Mouse (Mus musculus) CH12.LX (cell line): Measurements from ENCODE around the gene Tbc1d2. TPM values are rescaled to one million over a fixed set of nuclear protein-coding genes. Genes with fewer than 3 reads are reported as not detected.

Source experiments
- DNase-seq: peaks from one replicate; pipeline ENCODE4 v3.0.0-alpha.2; 2013; ENCODE audit errors: extremely low read depth
- H3K27ac ChIP-seq: 2 replicates; pipeline ENCODE4 v1.5.1; 2012; ENCODE audit warnings: low read depth, mild to moderate bottlenecking, control low read depth, moderate library complexity; ENCODE audit not compliant: insufficient read depth
- H3K27me3 ChIP-seq: replicated peaks from 2 replicates; pipeline ENCODE3; 2012; ENCODE audit warnings: inconsistent platforms
- H3K36me3 ChIP-seq, 2 experiments: replicated peaks in 1 of 2; 2 replicates each; pipeline versions ENCODE3 to v1.6.1; 2012; ENCODE audit warnings: inconsistent platforms in 1 of 2, low read length in 1 of 2, mild to moderate bottlenecking in 1 of 2, mixed read lengths in 1 of 2, moderate library complexity in 1 of 2; ENCODE audit not compliant: control insufficient read depth in 1 of 2, insufficient read depth in 1 of 2
- H3K4me1 ChIP-seq, 2 experiments: 2 replicates each; pipeline ENCODE4 v1.6.1; 2012; ENCODE audit warnings: inconsistent platforms in 1 of 2, moderate library complexity in 1 of 2; ENCODE audit not compliant: insufficient read depth in 2 of 2, control insufficient read depth in 1 of 2
- H3K4me2 ChIP-seq: 2 replicates; pipeline ENCODE4 v1.6.1; 2012; ENCODE audit warnings: low read depth, mild to moderate bottlenecking, control low read depth; ENCODE audit not compliant: poor library complexity, insufficient read depth, severe bottlenecking
- H3K4me3 ChIP-seq, 3 experiments: fragments of 150-350 bp in 1 of 3; sonication (generic) in 1 of 3; replicated peaks in 1 of 3; 2 replicates each; pipeline versions ENCODE3 to v1.5.1; 2011 to 2012; ENCODE audit warnings: low read depth in 2 of 3, low read length in 2 of 3, mild to moderate bottlenecking in 2 of 3, moderate library complexity in 2 of 3, control low read depth in 1 of 3, improper control_type of control experiment in 1 of 3, inconsistent platforms in 1 of 3, mixed read lengths in 1 of 3; ENCODE audit not compliant: poor library complexity in 1 of 3
- H3K79me2 ChIP-seq: replicated peaks from 2 replicates; pipeline ENCODE4 v1.6.1; 2012; ENCODE audit warnings: mild to moderate bottlenecking, moderate library complexity; ENCODE audit not compliant: control insufficient read depth, poor library complexity, insufficient read depth, severe bottlenecking; ENCODE audit errors: extremely low read depth
- H3K9ac ChIP-seq: 2 replicates; pipeline ENCODE4 v1.6.1; 2012; ENCODE audit warnings: low read depth, mild to moderate bottlenecking, control low read depth, moderate library complexity; ENCODE audit not compliant: insufficient read depth
- H3K9me3 ChIP-seq: replicated peaks from 2 replicates; pipeline ENCODE3; 2012; ENCODE audit warnings: low read length, inconsistent platforms, mixed read lengths
- CHD1 ChIP-seq: IDR thresholded peaks from 2 replicates; pipeline ENCODE4 v1.6.1; 2012; ENCODE audit warnings: low read depth, low read length, improper control_type of control experiment, inconsistent platforms
- CTCF ChIP-seq, 2 experiments: IDR thresholded peaks in 1 of 2; conservative IDR thresholded peaks in 1 of 2; 2 replicates each; pipeline ENCODE4 v1.5.1; 2011 to 2012; ENCODE audit warnings: low read depth in 2 of 2, low read length in 2 of 2, improper control_type of control experiment in 1 of 2, inconsistent platforms in 1 of 2, mild to moderate bottlenecking in 1 of 2, moderate library complexity in 1 of 2
- HCFC1 ChIP-seq: IDR thresholded peaks from 2 replicates; pipeline ENCODE4 v1.6.1; 2012; ENCODE audit warnings: low read depth, mild to moderate bottlenecking, inconsistent platforms, low read length, improper control_type of control experiment
- IRF4 ChIP-seq: IDR thresholded peaks from 2 replicates; pipeline ENCODE4 v1.6.1; 2014; ENCODE audit warnings: low read depth, mild to moderate bottlenecking, inconsistent platforms, low read length, improper control_type of control experiment
- JUND ChIP-seq: conservative IDR thresholded peaks from 2 replicates; pipeline ENCODE4 v1.6.1; 2011; ENCODE audit warnings: low read depth, low read length, improper control_type of control experiment
- KAT2A ChIP-seq: IDR thresholded peaks from 2 replicates; pipeline ENCODE4 v1.6.1; 2012; ENCODE audit warnings: low read length, improper control_type of control experiment, inconsistent platforms; ENCODE audit not compliant: insufficient replicate concordance
- MAFK ChIP-seq: IDR thresholded peaks from 2 replicates; pipeline ENCODE4 v1.6.1; 2011; ENCODE audit warnings: low read length, improper control_type of control experiment; ENCODE audit not compliant: insufficient replicate concordance
- NELFE ChIP-seq: IDR thresholded peaks from 2 replicates; pipeline ENCODE4 v1.6.1; 2011; ENCODE audit warnings: low read depth, low read length, improper control_type of control experiment
- PAX5 ChIP-seq: IDR thresholded peaks from 2 replicates; pipeline ENCODE4 v1.6.1; 2012; ENCODE audit warnings: low read length, inconsistent platforms, mixed read lengths
- POLR2A ChIP-seq: IDR thresholded peaks from 2 replicates; pipeline ENCODE4 v1.6.1; 2011; ENCODE audit warnings: low read depth, mild to moderate bottlenecking, improper control_type of control experiment, low read length
- POLR2AphosphoS2 ChIP-seq: IDR thresholded peaks from 2 replicates; pipeline ENCODE4 v1.6.1; 2011; ENCODE audit warnings: low read depth, low read length, improper control_type of control experiment
- RCOR1 ChIP-seq: conservative IDR thresholded peaks from 2 replicates; pipeline ENCODE4 v1.6.1; 2012; ENCODE audit warnings: low read depth, mild to moderate bottlenecking, inconsistent platforms, low read length, improper control_type of control experiment
- SIN3A ChIP-seq: IDR thresholded peaks from 2 replicates; pipeline ENCODE4 v1.6.1; 2012; ENCODE audit warnings: low read length, improper control_type of control experiment, inconsistent platforms
- SMC3 ChIP-seq: IDR thresholded peaks from 2 replicates; pipeline ENCODE4 v1.6.1; 2011; ENCODE audit warnings: low read depth, low read length, improper control_type of control experiment
- TBP ChIP-seq: conservative IDR thresholded peaks from 2 replicates; pipeline ENCODE4 v1.6.1; 2011; ENCODE audit warnings: low read depth, low read length, improper control_type of control experiment
- UBTF ChIP-seq: IDR thresholded peaks from 2 replicates; pipeline ENCODE4 v1.6.1; 2012; ENCODE audit warnings: low read depth, mild to moderate bottlenecking, inconsistent platforms, low read length, improper control_type of control experiment, moderate library complexity
- USF2 ChIP-seq: conservative IDR thresholded peaks from 2 replicates; pipeline ENCODE4 v1.6.1; 2011; ENCODE audit warnings: low read depth, low read length, improper control_type of control experiment
- ZC3H11A ChIP-seq: IDR thresholded peaks from 2 replicates; pipeline ENCODE4 v1.6.1; 2012; ENCODE audit warnings: low read depth, mild to moderate bottlenecking, inconsistent platforms, low read length, improper control_type of control experiment
- ZKSCAN1 ChIP-seq: IDR thresholded peaks from 2 replicates; pipeline ENCODE4 v1.6.1; 2012; ENCODE audit warnings: low read depth, inconsistent platforms, low read length, improper control_type of control experiment, borderline replicate concordance
- ZMIZ1 ChIP-seq: IDR thresholded peaks from 2 replicates; pipeline ENCODE4 v1.6.1; 2012; ENCODE audit warnings: low read depth, mild to moderate bottlenecking, inconsistent platforms, low read length, improper control_type of control experiment
- ZNF384 ChIP-seq: IDR thresholded peaks from 2 replicates; pipeline ENCODE4 v1.6.1; 2012; ENCODE audit warnings: low read depth, low read length, improper control_type of control experiment, inconsistent platforms
- dilution Hi-C: fragments of 300-500 bp; cut with MboI; formaldehyde crosslinking; loops from 2 replicates; pipeline ENCODE4 v1.14.3; 2020; ENCODE audit warnings: low sequenced_read_pairs; ENCODE audit not compliant: extremely low pct_unique_long_range_greater_than_20kb, extremely low pct_ligation_motif_present
- in situ Hi-C: fragments of 300-500 bp; cut with MboI; formaldehyde crosslinking; loops from 3 replicates; pipeline ENCODE4 v1.14.3; 2019; ENCODE audit warnings: low sequenced_read_pairs, low pct_ligation_motif_present, low pct_unique_long_range_greater_than_20kb, mixed read lengths
- polyA plus RNA-seq: library from polyadenylated mRNA; unstranded; fragments of >175 nt; gene quantifications from 2 replicates; pipeline ENCODE4 v1.2.1, GENCODE M21; 2012; ENCODE audit warnings: low read depth; ENCODE audit not compliant: insufficient read length
- total RNA-seq, 2 experiments: library from RNA; depleted of rRNA; stranded (reverse); fragments of 300-350 nt in 1 of 2; fragments of >200 nt in 1 of 2; gene quantifications; 2 replicates each; pipeline ENCODE4 v1.2.3; 2012 to 2014

The Tbc1d2 gene
- total and polyA plus RNA-seq, 3 experiments = 0.12 to 1.1 (median 0.29) TPM

DNA sequence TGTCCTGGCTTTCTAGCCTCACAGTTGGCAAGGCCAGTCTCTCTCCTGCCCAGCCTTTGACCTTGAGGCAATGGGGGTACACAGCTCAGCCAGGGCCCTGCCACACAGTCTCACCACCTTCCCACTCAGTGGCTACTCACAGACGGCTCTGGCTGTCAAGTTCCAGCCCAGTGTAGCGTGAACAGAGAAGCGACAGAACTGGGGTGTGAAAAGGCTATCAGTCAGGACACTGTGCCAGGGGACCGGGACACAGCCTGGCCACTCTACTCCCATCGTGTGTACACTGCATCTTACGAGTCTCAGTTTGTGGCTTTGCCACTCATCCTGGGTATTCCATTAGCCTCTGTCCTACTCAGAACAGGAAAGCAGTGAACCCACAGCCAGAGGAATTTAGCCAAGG, 46.5 kb upstream of the Tbc1d2 start:
- no peak for DNase-seq
- TF ChIP-seq HCFC1 = no peak
- TF ChIP-seq SMC3 = no peak
- no peak for TF ChIP-seq MAFK
- no peak for TF ChIP-seq UBTF
- no peak for TF ChIP-seq TBP
- TF ChIP-seq POLR2AphosphoS2 = no peak
- no peak for TF ChIP-seq NELFE
- TF ChIP-seq ZKSCAN1 = no peak
- no peak for TF ChIP-seq JUND
- TF ChIP-seq CHD1 = no peak
- no peak for TF ChIP-seq ZNF384
- TF ChIP-seq USF2 = no peak
- TF ChIP-seq CTCF (conservative IDR thresholded peaks at IDR 0.05 in 1 of 2, IDR thresholded peaks at IDR 0.05 in 1 of 2; ENCODE audit: low read depth in 2 of 2, low read length in 2 of 2) = no peak
- no peak for TF ChIP-seq ZC3H11A
- TF ChIP-seq PAX5 = no peak
- TF ChIP-seq, all 38 proteins: peak for 0
- Histone ChIP-seq H3K79me2 (no peaks in the 10 kb centered on the region), H3K9me3 (peaks cover 2% of the 10 kb centered on the region), H3K9ac (no peak overlapping the region), H3K36me3 (no peaks in the 10 kb centered on the region), H3K4me2 (no peak overlapping the region), H3K27me3 (peaks cover 44% of the 10 kb centered on the region), H3K27ac (no peak overlapping the region), H3K4me3 (no peak overlapping the region), H3K4me1 (peaks cover 0 to 5% of the 10 kb centered on the region in 2 experiments; a peak in 2 of 4 replicates)
- in situ Hi-C loops = no loop called here
- dilution Hi-C loops = no loop called here

DNA sequence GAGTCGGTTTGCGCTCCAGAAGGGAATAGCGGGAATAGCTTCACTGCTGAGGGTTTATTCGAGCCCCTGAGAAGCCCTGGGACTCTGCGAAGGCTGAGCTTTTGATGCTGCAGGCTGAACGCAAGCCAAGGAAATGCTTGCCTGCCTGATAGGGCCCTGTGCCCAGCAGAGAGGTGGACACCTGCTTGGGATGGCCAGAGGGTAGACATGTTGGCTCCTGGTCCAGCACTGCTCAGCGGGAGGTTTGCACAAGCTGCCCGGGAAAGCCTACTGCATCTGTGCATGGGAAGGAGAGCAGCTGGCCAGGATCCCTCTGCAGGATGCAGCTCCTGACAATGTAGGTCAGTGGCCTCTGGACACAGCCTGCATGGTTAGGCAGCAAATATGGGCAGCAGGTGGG, 40.6 kb upstream of the Tbc1d2 start:
- Histone ChIP-seq H3K27me3 (peaks cover 49% of the 10 kb centered on the region), H3K27ac (no peak overlapping the region), H3K4me2 (no peak overlapping the region), H3K4me1 (no peaks in the 10 kb centered on the region), H3K9me3 (peaks cover 9% of the 10 kb centered on the region), H3K4me3 (no peak overlapping the region), H3K36me3 (no peaks in the 10 kb centered on the region), H3K79me2 (no peaks in the 10 kb centered on the region), H3K9ac (no peak overlapping the region)
- dilution Hi-C loops (no loop called here), in situ Hi-C loops (no loop called here)
- no peak for DNase-seq
- TF ChIP-seq ZC3H11A = no peak
- TF ChIP-seq SIN3A = no peak
- TF ChIP-seq KAT2A = no peak
- TF ChIP-seq POLR2A = no peak
- TF ChIP-seq RCOR1 = no peak
- no peak for TF ChIP-seq ZMIZ1
- no peak for TF ChIP-seq IRF4
- no peak for TF ChIP-seq ZNF384
